Mouse (Mus musculus): ENCODE measurements around the gene Pate4.
"Not testable (repeated sequence)": the region's sequence is repeated elsewhere in the genome, so short reads cannot be mapped to it uniquely, and the experiment has no call there.

Gene Pate4

GRCm38 (mm10) chr9:35611841-35612240 is at the start of gene Pate4:
Pate4 (minus strand) TSS chr9:35611941.
- DNase-seq (ENCODE audit: low read depth, low spot score), result no peak

GRCm38 (mm10) chr9:35648102-35648501 is 36.4 kb upstream of the Pate4 start, which contains the start of gene Pate3:
Pate3 (minus strand) TSS chr9:35648202.
- DNase-seq (ENCODE audit: low read depth, low spot score), result no peak

- DNase-seq (ENCODE audit: low read depth, low spot score), result no peak
Observed at GRCm38 (mm10) chr9:35632981-35633380, 21.2 kb upstream of the Pate4 start.

GRCm38 (mm10) chr9:35616784-35617183 is 5.0 kb upstream of the Pate4 start:
- DNase-seq (ENCODE audit: low read depth, low spot score), result not testable (repeated sequence)

DNA sequence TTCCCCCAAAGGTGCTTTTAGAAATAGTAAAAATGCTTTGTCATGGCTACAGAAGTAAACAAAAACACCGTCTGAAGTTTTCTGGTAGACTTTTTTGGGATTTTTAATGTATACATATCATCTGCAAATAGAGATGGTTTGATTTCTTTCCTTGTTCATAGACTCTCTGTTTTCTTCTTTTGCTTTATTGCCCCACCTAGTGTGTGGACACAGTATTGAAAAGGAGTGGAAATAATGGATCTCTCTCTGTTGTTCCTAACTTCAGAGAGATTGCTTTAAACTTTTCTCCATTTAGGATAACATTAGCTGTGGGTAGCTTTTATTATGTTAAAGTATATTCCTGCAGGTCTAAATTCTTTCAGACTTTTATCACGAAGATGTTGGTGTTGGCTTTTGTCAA is 2.3 kb upstream of the Pate4 start:
- no peak for DNase-seq (ENCODE audit: low read depth, low spot score)

DNA sequence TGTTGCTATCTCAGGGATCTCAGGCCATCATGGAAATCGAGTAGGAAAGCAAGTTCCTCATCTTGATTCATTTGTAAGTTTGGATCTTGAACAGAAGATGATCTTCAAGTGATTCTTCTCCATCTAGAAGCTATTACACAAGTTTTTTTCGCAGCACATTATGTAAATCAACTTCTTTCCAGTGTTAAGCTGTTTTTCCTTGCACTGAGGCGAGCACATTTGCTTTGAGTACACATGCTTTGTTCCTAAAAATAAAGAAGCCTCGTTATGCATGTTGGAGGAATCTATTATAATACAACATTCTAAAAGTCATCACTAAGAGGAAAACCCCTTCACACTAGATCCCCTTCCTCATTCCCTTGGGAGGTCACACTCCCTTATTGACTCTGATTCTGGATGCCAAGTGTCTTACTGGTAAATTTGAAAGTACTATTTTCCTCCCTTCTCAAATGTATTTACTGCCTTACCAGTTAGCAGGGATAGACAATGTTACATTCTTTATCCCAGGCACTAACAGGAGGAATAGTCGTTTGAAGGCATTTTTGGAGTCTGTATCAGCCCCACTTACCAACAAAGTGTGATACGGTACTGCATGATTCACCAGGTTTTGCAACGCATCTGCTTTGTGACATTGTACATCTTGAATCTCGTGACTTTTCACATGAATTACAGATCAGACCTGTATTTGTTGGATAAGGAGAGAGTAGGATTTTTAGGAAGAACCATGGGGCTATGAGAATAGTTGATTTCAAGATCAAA is 3.9 kb downstream of the Pate4 start:
- DNase-seq (ENCODE audit: low read depth, low spot score), result no peak

GRCm38 (mm10) chr9:35592903-35593302 is 18.8 kb downstream of the Pate4 start:
- peak; percentile 22 for DNase-seq (ENCODE audit: low read depth, low spot score)

GRCm38 (mm10) chr9:35587674-35588073 is 24.1 kb downstream of the Pate4 start:
- no peak for DNase-seq (ENCODE audit: low read depth, low spot score)

GRCm38 (mm10) chr9:35574416-35574815 is 37.3 kb downstream of the Pate4 start:
- no peak for DNase-seq (ENCODE audit: low read depth, low spot score)

- no peak for DNase-seq (ENCODE audit: low read depth, low spot score)
Observed at GRCm38 (mm10) chr9:35570663-35571062, 41.1 kb downstream of the Pate4 start.

DNA sequence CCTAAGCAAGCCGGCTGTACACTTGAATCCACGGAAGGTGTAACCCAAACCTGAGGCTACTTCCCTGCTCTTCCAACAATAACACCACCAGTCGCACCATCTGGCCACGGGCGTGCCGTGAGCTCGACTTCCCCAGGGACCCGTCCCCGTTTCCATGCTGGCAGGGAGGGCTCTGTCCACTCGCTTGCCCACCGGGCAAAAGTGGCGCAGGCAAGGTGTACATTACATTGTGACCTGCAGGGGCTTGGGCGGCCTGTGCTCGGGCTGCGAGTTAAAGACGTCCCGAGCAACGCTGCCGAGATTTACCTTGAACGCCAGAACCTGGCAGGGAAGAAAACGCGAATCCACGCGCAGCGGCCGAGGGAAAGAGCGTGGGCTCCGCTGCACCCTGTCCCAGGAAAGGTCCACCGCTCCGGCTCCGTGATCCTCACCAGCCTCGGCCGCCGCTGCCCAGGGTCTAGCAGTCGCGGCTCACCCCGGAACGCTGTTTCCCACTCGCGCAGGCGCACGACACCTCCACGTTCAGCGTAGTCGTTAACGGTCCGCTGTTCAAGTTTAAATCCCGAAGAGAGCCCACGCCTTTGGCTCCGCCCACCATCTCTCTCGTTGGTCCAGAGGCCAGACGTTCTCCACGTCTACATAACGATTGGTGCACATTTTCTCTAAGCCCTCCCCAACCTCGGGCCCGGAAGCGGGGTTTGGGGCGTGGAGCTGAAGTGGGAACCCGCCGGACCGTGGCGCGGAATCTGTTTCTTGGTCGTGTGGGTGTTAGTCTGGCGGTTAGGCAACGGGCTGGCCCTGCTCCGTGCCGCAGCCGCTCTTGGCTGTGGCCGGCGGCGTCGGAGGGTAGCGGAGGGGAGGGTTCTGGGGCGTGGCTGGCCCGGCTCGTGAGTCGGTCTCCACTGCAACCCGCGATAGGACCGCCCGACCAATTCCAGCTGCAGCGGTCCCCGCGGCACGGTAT is 41.9 kb downstream of the Pate4 start, which contains the start of the genes Pate2 and Hyls1:
Gene Pate2, plus strand, starts transcription at position 714 of the 964 bp plus-strand sequence.
Gene Hyls1, minus strand, starts transcription at position 828 of the 964 bp plus-strand sequence.
- peak; percentile 97 for DNase-seq (ENCODE audit: low read depth, low spot score)

- DNase-seq (ENCODE audit: low read depth, low spot score), result no peak
Observed at GRCm38 (mm10) chr9:35567995-35568394, 43.7 kb downstream of the Pate4 start.

DNA sequence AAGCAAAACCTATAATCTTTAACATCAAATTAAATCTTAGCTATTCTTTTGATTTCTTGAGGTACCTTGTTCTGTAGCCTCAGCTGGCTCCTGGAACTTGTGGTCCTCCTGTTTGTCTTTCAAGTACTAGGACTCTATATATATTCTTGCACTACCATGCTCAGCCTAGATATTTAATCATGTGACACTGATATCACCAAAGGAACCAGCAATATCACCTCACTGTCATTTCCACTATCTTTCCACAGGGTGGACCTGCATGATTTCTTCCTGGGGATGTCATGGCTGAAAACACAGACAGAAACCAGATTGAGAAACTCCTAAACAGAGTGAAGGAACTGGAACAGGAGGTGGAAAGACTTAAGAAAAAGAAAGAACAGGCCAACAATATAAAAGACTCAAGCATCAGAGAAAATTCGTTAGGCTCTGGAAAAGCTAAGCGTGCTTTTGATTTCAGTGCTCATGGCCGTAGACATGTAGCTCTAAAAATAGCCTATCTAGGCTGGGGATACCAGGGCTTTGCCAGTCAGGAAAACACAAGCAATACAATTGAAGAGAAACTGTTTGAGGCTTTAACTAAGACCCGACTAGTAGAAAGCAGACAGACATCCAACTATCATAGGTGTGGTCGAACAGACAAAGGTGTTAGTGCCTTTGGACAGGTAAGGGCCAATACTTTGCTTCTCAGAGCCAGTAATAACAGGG is 47.1 kb downstream of the Pate4 start:
- no peak for DNase-seq (ENCODE audit: low read depth, low spot score)

DNA sequence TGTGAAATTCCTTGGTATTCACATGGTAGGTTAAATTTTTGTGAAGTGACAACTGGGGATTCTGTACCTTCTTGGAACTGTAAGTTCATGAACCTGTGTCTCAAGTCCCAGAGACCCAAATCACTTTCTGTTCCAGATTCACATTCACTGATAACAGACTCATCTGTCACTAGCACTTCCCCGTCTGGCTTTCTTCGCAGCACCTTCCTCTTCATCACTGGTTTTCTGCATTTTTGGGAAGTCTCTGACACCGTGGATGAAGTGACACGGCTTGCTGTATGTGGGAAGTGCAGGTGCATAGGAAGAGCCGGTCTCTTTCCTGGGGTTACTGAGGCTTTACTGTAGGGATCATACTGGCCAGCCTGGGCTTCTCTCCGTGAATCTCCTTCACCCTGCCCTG is 50.2 kb downstream of the Pate4 start:
- no peak for DNase-seq (ENCODE audit: low read depth, low spot score)

DNA sequence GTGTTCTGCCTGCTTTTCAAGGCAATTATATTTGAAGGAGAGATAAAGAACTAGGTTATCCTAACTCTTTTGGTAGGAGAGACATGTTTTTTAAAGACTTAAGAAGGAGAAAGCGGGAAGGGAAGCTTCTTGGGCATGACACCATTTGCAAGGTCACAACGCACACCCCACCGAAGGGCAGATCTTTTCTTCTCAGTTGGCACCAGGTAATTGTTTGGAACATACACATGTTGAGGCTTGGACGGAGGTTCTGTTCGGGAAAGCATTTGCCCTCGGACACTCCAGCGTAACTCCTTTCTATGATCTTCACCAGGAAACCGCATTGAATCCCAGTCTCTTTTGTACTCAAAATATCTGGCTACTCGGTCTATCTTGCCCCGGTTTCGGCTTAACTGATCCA is 50.7 kb downstream of the Pate4 start:
- no peak for DNase-seq (ENCODE audit: low read depth, low spot score)

DNA sequence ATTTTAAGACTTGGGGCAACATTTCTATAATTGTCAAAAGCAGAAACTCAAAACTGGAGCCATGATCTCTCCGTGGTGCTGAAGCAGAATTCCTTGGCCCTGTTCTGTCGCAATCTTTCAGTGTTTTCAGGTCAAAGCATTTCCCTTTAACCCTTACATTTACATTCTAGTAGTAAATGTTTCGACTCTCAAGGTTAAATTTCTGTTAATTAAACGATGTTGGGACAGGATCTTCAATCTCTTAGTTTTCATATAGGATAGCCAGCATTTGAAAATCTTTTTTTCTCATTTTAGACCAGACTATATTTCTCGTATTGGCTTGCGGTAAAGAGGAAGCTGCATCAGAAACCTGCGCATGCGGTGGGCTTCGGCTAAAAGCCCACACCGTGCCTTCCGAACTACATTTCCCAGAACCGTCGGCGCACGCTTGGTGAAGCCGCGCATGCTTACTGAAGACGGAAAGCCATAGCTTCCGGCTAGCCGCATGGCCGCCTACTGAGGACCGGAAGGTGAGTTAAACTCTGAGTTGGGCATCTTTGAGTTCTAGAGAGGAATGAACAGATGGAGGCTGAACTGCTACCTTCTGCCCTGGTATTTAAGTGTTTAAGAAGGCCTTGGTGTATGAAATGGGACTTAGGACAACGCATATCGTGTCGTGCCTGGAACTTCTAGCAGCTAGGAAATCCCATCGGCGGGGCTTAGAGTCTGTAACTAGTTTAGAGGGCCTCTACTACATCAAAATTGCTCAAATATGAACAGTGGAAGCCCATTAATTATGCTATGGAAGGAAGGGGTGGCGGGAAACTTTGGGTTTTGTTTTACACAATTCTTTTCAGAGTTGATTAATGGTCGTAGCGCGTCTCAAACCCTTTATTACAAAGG is 52.5 kb downstream of the Pate4 start:
- peak; percentile 89 for DNase-seq (ENCODE audit: low read depth, low spot score)

GRCm38 (mm10) chr9:35558257-35559008 is 53.3 kb downstream of the Pate4 start, which contains the start of the genes Ddx25 and Pus3:
Ddx25 (minus strand) TSS chr9:35558528.
Pus3 (plus strand) TSS chr9:35558595.
- peak; percentile 63 for DNase-seq (ENCODE audit: low read depth, low spot score)

All from CD4-positive, CD25-positive, alpha-beta regulatory T cell, adult 2 months (primary cell).